In the genomic region with DNA sequence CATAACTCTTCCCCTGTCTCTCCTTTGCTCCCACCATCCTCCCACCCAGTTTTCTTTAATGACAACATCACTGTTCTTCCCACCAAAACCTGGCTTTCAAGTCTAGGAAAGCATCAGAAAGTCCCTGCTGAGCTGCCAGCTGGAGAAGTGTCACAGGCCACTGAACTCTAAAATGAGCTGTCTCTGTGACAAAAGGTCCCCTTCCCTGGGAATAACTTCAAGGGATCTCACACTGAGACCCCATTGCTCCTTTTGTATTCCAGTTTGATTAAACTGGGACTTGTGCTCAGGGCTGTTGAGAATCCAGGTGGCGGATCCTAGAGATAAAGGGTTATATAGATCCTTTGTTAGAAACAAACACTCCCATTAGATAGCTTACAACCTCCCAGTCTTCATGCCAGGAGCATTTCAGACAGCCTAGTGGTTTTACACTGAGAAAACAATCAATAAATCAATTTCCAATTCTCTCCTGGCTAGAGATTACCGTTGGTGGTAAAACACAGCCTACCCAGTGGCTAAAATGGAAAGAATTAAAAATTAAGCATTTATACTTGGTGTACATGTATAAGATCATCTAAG, we compare ENCODE assay signal across 11 mouse cellular contexts. TPM values are rescaled to one million over a fixed set of nuclear protein-coding genes. Genes with fewer than 3 reads are reported as not detected.
DNase-seq lines count a peak whose midpoint lies in the region; ATAC-seq and TF ChIP-seq lines count a peak whose summit lies in the region.
"Had no signal": no experiment of that assay in that cellular context is flagged by ENCODE, and none has a peak within 500 bp of the region (broad histone marks: within the 10 kb centered on the region; RNA-seq: fewer than 3 reads in every experiment).

No protein-coding gene starts in this region.

- 0 out of 2 replicates have a peak, but pooled peaks cover 3% of the 10 kb centered on the region for H3K4me1 ChIP-seq in intestine, embryonic 16.5 days (ENCODE audit: control insufficient read depth, insufficient read depth, low read length)
- 0 out of 2 replicates have a peak, but pooled peaks cover 3% of the 10 kb centered on the region for H3K4me1 ChIP-seq in intestine, embryonic 15.5 days (replicated peaks)
- peaks cover 0 to 3% of the 10 kb centered on the region in 2 experiments; a peak in 1 of 4 replicates for H3K4me1 ChIP-seq in ES-E14 (ENCODE audit: control insufficient read depth in 2 of 2, insufficient read depth in 2 of 2, low read length in 2 of 2, poor library complexity in 1 of 2)
- H3K4me1 ChIP-seq in midbrain, embryonic 12.5 days = peaks cover 20% of the 10 kb centered on the region

- no peaks in the 10 kb centered on the region for H3K27me3 ChIP-seq in intestine, embryonic 16.5 days (replicated peaks; ENCODE audit: control insufficient read depth, insufficient read depth, low read length)
- no peaks in the 10 kb centered on the region for H3K27me3 ChIP-seq in intestine, embryonic 15.5 days (replicated peaks)
- H3K27me3 ChIP-seq in midbrain, embryonic 12.5 days = no peaks in the 10 kb centered on the region

- peak overlapping the region; percentile 26; the same call in 1 of the 2 replicates for H3K27ac ChIP-seq in intestine, embryonic 16.5 days (ENCODE audit: low read length)
- H3K27ac ChIP-seq in intestine, embryonic 15.5 days = no peak overlapping the region
- H3K27ac ChIP-seq in ES-E14 (ENCODE audit: insufficient read depth, low read depth, low read length, poor library complexity, severe bottlenecking) = no peak overlapping the region
- 0 out of 2 replicates have a peak overlapping the region, but pooled peaks have one; percentile 49 for H3K27ac ChIP-seq in midbrain, embryonic 12.5 days (replicated peaks)
- H3K27ac ChIP-seq: left cerebral cortex, adult 2 months had no signal

- ATAC-seq in intestine, embryonic 16.5 days = no peak
- no peak for ATAC-seq in intestine, embryonic 15.5 days
- peak; percentile 42; the same call in 1 of the 2 replicates for ATAC-seq in midbrain, embryonic 12.5 days (ENCODE audit: low FRiP score, low read depth)

- WGBS in intestine, embryonic 16.5 days = 53% methylated on average over 2 of the region's 2 CpGs
- WGBS in intestine, embryonic 15.5 days = 38% methylated on average over 2 of the region's 2 CpGs
- 11% methylated on average over 2 of the region's 2 CpGs for WGBS in midbrain, embryonic 12.5 days

- no peak overlapping the region for H3K4me3 ChIP-seq in intestine, embryonic 16.5 days (ENCODE audit: low read length)
- H3K4me3 ChIP-seq in intestine, embryonic 15.5 days (replicated peaks) = no peak overlapping the region
- H3K4me3 ChIP-seq in ES-E14 (ENCODE audit: insufficient read depth in 1 of 2, low read depth in 1 of 2, low read length in 2 of 2, poor library complexity in 1 of 2, severe bottlenecking in 1 of 2) = no peak overlapping the region
- no peak overlapping the region for H3K4me3 ChIP-seq in midbrain, embryonic 12.5 days

- peak; percentile 40 for DNase-seq in ES-E14 (ENCODE audit: low read depth, low spot score)
- DNase-seq in embryo, embryonic 11 days = peak; percentile 25
- no peak for DNase-seq in spleen, adult 12 weeks (ENCODE audit: low spot score)
- DNase-seq in lung, postnatal 4 days = no peak

- in situ Hi-C loops in ES-E14 (cut with MboI; ENCODE audit: low sequenced_read_pairs in 2 of 2, unreplicated experiment in 2 of 2) = no loop called here

- H3K36me3 ChIP-seq in intestine, embryonic 16.5 days (ENCODE audit: control insufficient read depth, insufficient read depth, low read length) = no peaks in the 10 kb centered on the region
- H3K36me3 ChIP-seq in intestine, embryonic 15.5 days = no peaks in the 10 kb centered on the region
- no peaks in the 10 kb centered on the region for H3K36me3 ChIP-seq in ES-E14 (ENCODE audit: control insufficient read depth, insufficient read depth, low read length, poor library complexity, severe bottlenecking)
- no peaks in the 10 kb centered on the region for H3K36me3 ChIP-seq in midbrain, embryonic 12.5 days

- H3K4me2 ChIP-seq in intestine, embryonic 16.5 days (ENCODE audit: low read depth, low read length) = no peak overlapping the region
- H3K4me2 ChIP-seq in intestine, embryonic 15.5 days (replicated peaks) = no peak overlapping the region
- no peak overlapping the region for H3K4me2 ChIP-seq in midbrain, embryonic 12.5 days (replicated peaks)

- no peaks in the 10 kb centered on the region for H3K9me3 ChIP-seq in intestine, embryonic 16.5 days (ENCODE audit: control insufficient read depth, low read length)
- no peaks in the 10 kb centered on the region for H3K9me3 ChIP-seq in intestine, embryonic 15.5 days
- no peaks in the 10 kb centered on the region for H3K9me3 ChIP-seq in ES-E14 (ENCODE audit: control insufficient read depth, insufficient read depth, low read depth, low read length)
- H3K9me3 ChIP-seq in midbrain, embryonic 12.5 days = no peaks in the 10 kb centered on the region

- H3K9ac ChIP-seq in intestine, embryonic 16.5 days (ENCODE audit: low read depth, low read length) = no peak overlapping the region
- H3K9ac ChIP-seq in intestine, embryonic 15.5 days = no peak overlapping the region
- H3K9ac ChIP-seq in ES-E14 (ENCODE audit: insufficient read depth, low read depth, low read length, poor library complexity, severe bottlenecking) = no peak overlapping the region
- H3K9ac ChIP-seq in midbrain, embryonic 12.5 days (replicated peaks) = no peak overlapping the region

TF ChIP-seq in ES-E14, 5 proteins besides CTCF, POLR2A, EP300 and RAD21:
- no peak for TF ChIP-seq CHD2 (IDR thresholded peaks at IDR 0.05; ENCODE audit: low read depth, low read length)
- TF ChIP-seq ZNF384 (IDR thresholded peaks at IDR 0.05; ENCODE audit: low read depth, low read length) = no peak

RNA-seq across cellular contexts. Expression of gene Gm47985, which starts 3.7 kb away (rescaled TPM):
- 0.26 and 0.32 TPM in 2 replicates for polyA plus RNA-seq in intestine, embryonic 16.5 days (2015; fragmentation: Nextera tagmentation; extraction: Ambion mirVana)
- not detected in 2 replicates for polyA plus RNA-seq in intestine, embryonic 15.5 days (2015; fragmentation: Nextera tagmentation; extraction: Ambion mirVana)
- total RNA-seq in ES-E14 (2012; rRNA removed) = 0.37 TPM in 1 of 2 replicates, not detected in the other
- 0.97 and 1.1 TPM in 2 replicates for polyA plus RNA-seq in midbrain, embryonic 12.5 days (2016; fragmentation: Nextera tagmentation; extraction: Ambion mirVana)
- total RNA-seq: left cerebral cortex, adult 2 months had no signal
- polyA plus RNA-seq: CD4-positive, CD25-positive, alpha-beta regulatory T cell, adult 4 months; cortical plate, adult 2 months had no signal

RNA-seq across cellular contexts. Expression of gene Gm8947, which starts 13.6 kb away (rescaled TPM):
- polyA plus RNA-seq in intestine, embryonic 16.5 days (2015; fragmentation: Nextera tagmentation; extraction: Ambion mirVana) = 0.17 TPM in 1 of 2 replicates, not detected in the other
- 0.18 and 0.24 TPM in 2 replicates for polyA plus RNA-seq in intestine, embryonic 15.5 days (2015; fragmentation: Nextera tagmentation; extraction: Ambion mirVana)
- total RNA-seq in ES-E14 (2012; rRNA removed) = 0.49 and 0.58 TPM in 2 replicates
- polyA plus RNA-seq in midbrain, embryonic 12.5 days (2016; fragmentation: Nextera tagmentation; extraction: Ambion mirVana) = not detected in 2 replicates
- total RNA-seq: left cerebral cortex, adult 2 months had no signal
- polyA plus RNA-seq: CD4-positive, CD25-positive, alpha-beta regulatory T cell, adult 4 months; cortical plate, adult 2 months had no signal

RNA-seq across cellular contexts. Expression of gene Gm47995, which starts 19.7 kb away (rescaled TPM):
- 0.23 TPM in 1 of 2 replicates, not detected in the other for polyA plus RNA-seq in intestine, embryonic 16.5 days (2015; fragmentation: Nextera tagmentation; extraction: Ambion mirVana)
- not detected in 2 replicates for polyA plus RNA-seq in intestine, embryonic 15.5 days (2015; fragmentation: Nextera tagmentation; extraction: Ambion mirVana)
- 1.3 and 1.7 TPM in 2 replicates for total RNA-seq in ES-E14 (2012; rRNA removed)
- not detected in 2 replicates for polyA plus RNA-seq in midbrain, embryonic 12.5 days (2016; fragmentation: Nextera tagmentation; extraction: Ambion mirVana)
- total RNA-seq: left cerebral cortex, adult 2 months had no signal
- polyA plus RNA-seq: CD4-positive, CD25-positive, alpha-beta regulatory T cell, adult 4 months; cortical plate, adult 2 months; intestine, embryonic 14.5 days had no signal

RNA-seq across cellular contexts. Expression of gene 3110040M04Rik, which starts 25.3 kb away (rescaled TPM):
- 0.16 TPM in 1 of 2 replicates, not detected in the other for polyA plus RNA-seq in intestine, embryonic 16.5 days (2015; fragmentation: Nextera tagmentation; extraction: Ambion mirVana)
- 0.24 TPM in 1 of 2 replicates, not detected in the other for polyA plus RNA-seq in intestine, embryonic 15.5 days (2015; fragmentation: Nextera tagmentation; extraction: Ambion mirVana)
- 0.58 and 0.62 TPM in 2 replicates for total RNA-seq in ES-E14 (2012; rRNA removed)
- not detected in 2 replicates for polyA plus RNA-seq in midbrain, embryonic 12.5 days (2016; fragmentation: Nextera tagmentation; extraction: Ambion mirVana)
- total RNA-seq: left cerebral cortex, adult 2 months had no signal
- polyA plus RNA-seq: CD4-positive, CD25-positive, alpha-beta regulatory T cell, adult 4 months; cortical plate, adult 2 months had no signal

RNA-seq across cellular contexts. Expression of gene Gm47996, which starts 31.3 kb away (rescaled TPM):
- polyA plus RNA-seq in intestine, embryonic 16.5 days (2015; fragmentation: Nextera tagmentation; extraction: Ambion mirVana) = not detected in 2 replicates
- polyA plus RNA-seq in intestine, embryonic 15.5 days (2015; fragmentation: Nextera tagmentation; extraction: Ambion mirVana) = not detected in 2 replicates
- total RNA-seq in ES-E14 (2012; rRNA removed) = 0.40 and 1.2 TPM in 2 replicates
- polyA plus RNA-seq in midbrain, embryonic 12.5 days (2016; fragmentation: Nextera tagmentation; extraction: Ambion mirVana) = 0.34 TPM in 1 of 2 replicates, not detected in the other
- total RNA-seq: left cerebral cortex, adult 2 months had no signal
- polyA plus RNA-seq: CD4-positive, CD25-positive, alpha-beta regulatory T cell, adult 4 months; cortical plate, adult 2 months; intestine, embryonic 14.5 days had no signal

Comparison
In these comparisons a context has a peak if more than half of its experiments do, and no peak if none do; other contexts are left out.
1. H3K27ac ChIP-seq: peak in intestine, embryonic 16.5 days (single experiment) and midbrain, embryonic 12.5 days (single experiment); none in intestine, embryonic 15.5 days (single experiment) and ES-E14 (single experiment).
2. DNase-seq: peak in ES-E14 (single experiment) and embryo, embryonic 11 days (single experiment); none in spleen, adult 12 weeks (single experiment) and lung, postnatal 4 days (0 of 2).